Mouse (Mus musculus) CH12.LX (cell line): Measurements from ENCODE around the gene Il33.

Experiments used
- CTCF ChIP-seq, 2 experiments: IDR thresholded peaks in 1 of 2; conservative IDR thresholded peaks in 1 of 2; 2 replicates each; pipeline ENCODE4 v1.5.1; 2011 to 2012; ENCODE audit warnings: low read depth in 2 of 2, low read length in 2 of 2, improper control_type of control experiment in 1 of 2, inconsistent platforms in 1 of 2, mild to moderate bottlenecking in 1 of 2, moderate library complexity in 1 of 2
- MAZ ChIP-seq: IDR thresholded peaks from 2 replicates; pipeline ENCODE4 v1.6.1; 2012; ENCODE audit warnings: low read depth, mild to moderate bottlenecking, inconsistent platforms, low read length, improper control_type of control experiment, moderate library complexity
- TCF12 ChIP-seq: IDR thresholded peaks from 2 replicates; pipeline ENCODE4 v1.6.1; 2014; ENCODE audit warnings: low read depth, mild to moderate bottlenecking, inconsistent platforms, low read length, improper control_type of control experiment
- USF1 ChIP-seq: IDR thresholded peaks from 2 replicates; pipeline ENCODE4 v1.6.1; 2014; ENCODE audit warnings: low read depth, mild to moderate bottlenecking, inconsistent platforms, low read length, improper control_type of control experiment

GRCm38 (mm10) chr19:29888946-29889345 is 36.0 kb upstream of the Il33 start:
- no peak for TF ChIP-seq CTCF (conservative IDR thresholded peaks at IDR 0.05 in 1 of 2, IDR thresholded peaks at IDR 0.05 in 1 of 2; ENCODE audit: low read depth in 2 of 2, low read length in 2 of 2)
- TF ChIP-seq MAZ: no peak
- TF ChIP-seq TCF12: no peak
- TF ChIP-seq USF1: no peak
